Mouse (Mus musculus) adrenal gland, adult 8-10 months (tissue): ENCODE data around the gene Cyp2a12. TPM values are rescaled to one million over a fixed set of nuclear protein-coding genes. Genes with fewer than 3 reads are reported as not detected.
"Not testable (repeated sequence)": the region's sequence is repeated elsewhere in the genome, so short reads cannot be mapped to it uniquely, and the experiment has no call there.

Experiments
- DNase-seq: peaks from one replicate; pipeline ENCODE4 v3.0.0; 2022
- total RNA-seq, 4 experiments: library from RNA; stranded (reverse); gene quantifications; 2 replicates each; pipeline ENCODE4 v1.2.4; 2022

Gene Cyp2a12
- 1 to 10 TPM in 2 of 4 experiments, under 1 TPM in 2; 0.12 to 2.1 (median 1.1) TPM for total RNA-seq

GRCm38 (mm10) chr7:27028789-27029188, at the start of gene Cyp2a12:
Cyp2a12 (plus strand) TSS chr7:27029081.
- DNase-seq: no peak

DNA sequence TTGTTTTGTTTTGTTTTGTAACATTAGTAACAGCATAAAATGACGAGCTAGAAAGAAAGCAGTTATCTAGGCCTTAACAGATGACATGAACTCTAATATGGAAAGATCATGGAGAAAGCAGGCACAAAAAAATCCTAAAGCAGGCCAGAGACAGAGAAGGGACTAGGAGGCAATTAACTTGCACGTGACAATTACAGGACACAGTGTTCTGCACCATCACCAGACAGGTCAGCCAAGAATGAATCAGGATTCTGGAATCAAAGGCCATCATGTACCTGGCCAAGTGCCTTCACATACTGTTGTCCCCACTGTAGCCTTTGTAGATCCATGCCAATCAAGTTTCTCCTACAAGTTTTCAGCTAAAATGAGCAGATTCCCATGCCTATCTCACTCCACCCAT, 47.4 kb upstream of the Cyp2a12 start:
- not testable (repeated sequence) for DNase-seq

- not testable (repeated sequence) for DNase-seq
These were observed 46.9 kb upstream of the Cyp2a12 start for GRCm38 (mm10) chr7:26981937-26982336.

DNA sequence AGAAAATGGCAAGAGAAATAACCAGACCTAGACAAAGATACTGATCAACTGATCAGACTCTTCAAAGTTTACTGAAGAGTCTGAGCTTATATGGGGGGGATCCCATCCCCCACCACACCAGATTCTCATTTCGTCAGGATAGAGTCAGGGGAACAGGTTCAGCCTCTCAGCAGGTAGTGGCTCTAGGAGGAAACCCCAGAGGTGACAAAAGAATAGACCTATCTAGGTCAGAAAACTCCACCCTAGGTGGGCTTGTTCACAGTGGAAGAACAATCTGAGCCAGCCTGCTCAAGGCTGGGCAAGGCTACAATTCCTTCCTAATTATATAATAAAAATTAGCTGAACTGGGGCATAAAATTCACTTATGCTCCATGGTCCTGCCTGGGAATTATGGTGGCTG, 46.3 kb upstream of the Cyp2a12 start:
- no peak for DNase-seq

DNA sequence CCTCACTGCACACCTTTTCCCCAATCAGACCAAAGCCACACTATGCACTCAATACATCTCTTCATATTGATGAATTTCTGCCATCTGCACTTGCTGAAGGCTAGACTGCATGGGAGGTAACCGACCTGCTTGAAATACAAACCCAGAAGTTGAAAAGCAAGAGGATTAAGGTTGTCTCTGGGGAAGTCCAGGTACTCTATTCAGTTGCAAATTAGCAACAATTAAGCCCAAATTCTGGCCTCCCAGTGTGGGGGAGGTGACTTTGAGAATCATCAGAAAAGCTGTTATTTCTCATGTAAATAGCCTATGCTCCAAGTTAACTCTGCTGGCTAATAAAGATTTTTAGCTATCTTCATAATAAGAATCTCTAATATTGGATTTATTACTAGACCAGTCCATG, 45.7 kb upstream of the Cyp2a12 start:
- DNase-seq: not testable (repeated sequence)

GRCm38 (mm10) chr7:27026581-27026980, 2.3 kb upstream of the Cyp2a12 start:
- DNase-seq: peak; percentile 12

DNA sequence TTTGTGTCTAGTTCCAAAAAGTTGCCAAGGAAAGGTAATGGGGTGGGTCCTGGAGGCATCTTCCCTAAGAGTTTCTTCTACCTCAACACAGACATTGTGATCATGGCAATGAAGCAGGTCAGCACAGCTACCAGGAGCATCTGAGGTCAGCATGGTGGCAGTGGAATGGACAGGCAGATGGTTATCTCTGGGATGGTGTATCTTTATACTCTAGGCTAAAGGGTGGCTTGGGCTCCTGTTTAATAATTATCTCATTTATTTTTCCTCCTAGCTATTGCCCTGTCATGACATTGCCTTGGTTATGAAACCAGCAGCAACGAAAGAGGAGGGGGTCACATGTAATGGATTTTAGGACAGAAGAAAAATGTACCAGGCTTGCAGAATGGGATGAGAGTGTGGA, 20.0 kb downstream of the Cyp2a12 start:
- DNase-seq: not testable (repeated sequence)

- DNase-seq: not testable (repeated sequence)
These were observed 30.5 kb downstream of the Cyp2a12 start for GRCm38 (mm10) chr7:27059333-27059732.

- not testable (repeated sequence) for DNase-seq
These were observed 31.0 kb downstream of the Cyp2a12 start for GRCm38 (mm10) chr7:27059896-27060295.

DNA sequence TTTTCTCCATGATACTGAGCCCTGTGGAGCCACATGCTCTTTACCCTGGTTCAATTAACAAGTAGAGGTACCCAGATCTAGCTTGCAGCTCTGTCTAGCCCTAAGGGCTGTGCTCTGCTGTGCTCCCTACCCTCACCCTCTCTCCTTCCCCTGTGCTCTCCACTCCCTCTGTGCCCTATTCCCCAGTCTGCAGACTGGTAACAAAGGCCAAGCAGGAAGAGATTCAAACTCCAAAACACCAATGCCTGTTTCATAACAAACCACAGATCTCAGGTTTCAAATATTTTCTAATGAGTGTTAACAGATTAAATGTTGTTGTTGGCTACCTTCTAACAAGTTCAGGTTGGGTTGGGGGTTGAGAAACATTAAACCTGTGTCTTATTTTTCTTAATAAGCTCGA, 49.8 kb downstream of the Cyp2a12 start:
- DNase-seq: no peak

GRCm38 (mm10) chr7:27081625-27082024, 52.7 kb downstream of the Cyp2a12 start:
- no peak for DNase-seq

Other genes with a start within 250 kb of the Cyp2a12 start
- gene Cyp2g1, start 220.2 kb upstream of the Cyp2a12 start, total RNA-seq: under 1 TPM in 1 of 4 experiments, not detected in 3; 0.31 TPM
- 1 to 10 TPM in 2 of 4 experiments, not detected in 2; 1.1 to 1.7 TPM for gene Cyp2a5, start 193.8 kb upstream of the Cyp2a12 start, total RNA-seq
- gene Cyp2a22, start 89.7 kb upstream of the Cyp2a12 start, total RNA-seq: not detected
- 100 to 1,000 TPM in 2 of 4 experiments, 1 to 10 TPM in 2; 4.1 to 631 (median 184) TPM for gene Cyp2f2, start 90.8 kb downstream of the Cyp2a12 start, total RNA-seq
- not detected for gene Cyp2t4, start 124.6 kb downstream of the Cyp2a12 start, total RNA-seq
- gene Egln2, start 137.7 kb downstream of the Cyp2a12 start, total RNA-seq: 100 to 1,000 TPM in 3 of 4 experiments, 10 to 100 TPM in 1; 98.6 to 118 (median 107) TPM
- gene Rab4b, start 149.8 kb downstream of the Cyp2a12 start, total RNA-seq: 10 to 100 TPM; 60.6 to 88.0 (median 81.4) TPM
- not detected for gene Gm21983, start 152.0 kb downstream of the Cyp2a12 start, total RNA-seq
- gene Mia, start 152.1 kb downstream of the Cyp2a12 start, total RNA-seq: under 1 TPM in 2 of 4 experiments, not detected in 2; 0.32 to 0.64 TPM
- gene BC024978, start 166.7 kb downstream of the Cyp2a12 start, total RNA-seq: 10 to 100 TPM; 24.7 to 29.3 (median 27.4) TPM
- gene Snrpa, start 167.2 kb downstream of the Cyp2a12 start, total RNA-seq: 10 to 100 TPM; 77.5 to 97.0 (median 85.2) TPM
- gene Itpkc, start 199.6 kb downstream of the Cyp2a12 start, total RNA-seq: 10 to 100 TPM; 15.5 to 17.2 (median 16.2) TPM
- 10 to 100 TPM; 42.5 to 85.7 (median 61.0) TPM for gene Coq8b, start 203.9 kb downstream of the Cyp2a12 start, total RNA-seq
- gene Numbl, start 229.4 kb downstream of the Cyp2a12 start, total RNA-seq: 10 to 100 TPM in 3 of 4 experiments, 1 to 10 TPM in 1; 8.9 to 16.2 (median 14.1) TPM